Mouse (Mus musculus): ENCODE results near the gene Kcnq1. TPM values are rescaled to one million over a fixed set of nuclear protein-coding genes. Genes with fewer than 3 reads are reported as not detected.

Kcnq1 gene
- total RNA-seq, 2 experiments from 2014 or later = 0.61 to 1.2 TPM

DNA sequence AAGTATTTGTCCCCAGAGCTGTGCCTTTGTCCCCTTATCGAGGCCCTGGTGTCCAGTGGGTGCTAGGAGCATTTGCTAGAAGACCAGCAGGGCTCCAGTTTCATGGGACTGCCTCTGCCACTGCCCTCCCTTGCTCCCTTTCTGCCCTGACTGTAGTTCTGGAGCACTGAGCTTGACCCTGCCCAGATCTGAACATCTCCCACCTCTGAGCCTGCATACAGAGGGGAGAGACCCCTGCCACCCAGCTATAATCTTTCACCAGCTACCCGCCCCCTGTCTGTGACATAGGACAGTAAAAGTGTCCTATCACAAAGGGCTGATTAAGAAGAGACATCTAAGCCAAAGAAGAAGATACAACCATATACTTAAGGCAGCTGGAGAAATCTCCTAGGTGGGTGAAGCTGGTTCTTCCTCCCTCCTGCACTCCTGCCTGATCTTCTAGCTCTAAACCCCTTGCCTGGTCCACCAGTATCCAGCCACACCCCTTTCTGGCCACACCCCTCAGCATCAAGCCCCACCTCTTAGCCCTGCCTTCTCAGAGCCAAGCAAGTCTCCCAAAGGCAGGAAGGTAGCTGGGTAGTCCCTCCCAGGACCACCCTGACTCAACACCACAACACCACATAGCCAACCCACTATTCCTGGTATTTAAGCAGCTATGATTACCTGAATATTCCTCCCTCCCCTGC, 322.8 kb downstream of the Kcnq1 start:
- Histone ChIP-seq H3K27ac (no peak overlapping the region), H3K4me3 (no peak overlapping the region)
- intact Hi-C loops (cut with DNase I) = no loop called here
- TF ChIP-seq CTCF (IDR thresholded peaks at IDR 0.05) = no peak
- DNase-seq (ENCODE audit: extremely low spot score in 1 of 2, low spot score in 2 of 2) = no peak

DNA sequence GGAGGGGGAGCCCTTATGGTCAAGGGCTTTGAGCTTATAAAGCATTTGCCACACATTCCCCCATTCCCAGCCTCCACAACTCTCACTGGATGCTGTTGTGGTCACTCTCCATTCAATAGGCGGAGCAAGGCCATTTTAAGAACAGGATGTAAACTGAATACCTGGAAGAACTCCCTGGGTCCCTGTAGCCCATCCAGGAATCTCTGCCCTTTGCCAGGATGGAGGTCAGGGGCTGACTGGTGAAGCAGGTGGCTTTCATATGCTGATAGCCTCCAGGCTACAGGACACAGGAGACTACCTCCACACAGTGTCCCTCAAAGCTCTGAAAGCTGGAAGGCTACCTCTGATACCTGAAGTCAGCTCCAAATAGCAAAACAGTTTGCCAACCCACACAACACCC, 326.5 kb downstream of the Kcnq1 start:
- no peak for DNase-seq (ENCODE audit: extremely low spot score in 1 of 2, low spot score in 2 of 2)
- Histone ChIP-seq H3K27ac (no peak overlapping the region), H3K4me3 (no peak overlapping the region)
- TF ChIP-seq CTCF (IDR thresholded peaks at IDR 0.05) = no peak
- intact Hi-C loops (cut with DNase I) = no loop called here

DNA sequence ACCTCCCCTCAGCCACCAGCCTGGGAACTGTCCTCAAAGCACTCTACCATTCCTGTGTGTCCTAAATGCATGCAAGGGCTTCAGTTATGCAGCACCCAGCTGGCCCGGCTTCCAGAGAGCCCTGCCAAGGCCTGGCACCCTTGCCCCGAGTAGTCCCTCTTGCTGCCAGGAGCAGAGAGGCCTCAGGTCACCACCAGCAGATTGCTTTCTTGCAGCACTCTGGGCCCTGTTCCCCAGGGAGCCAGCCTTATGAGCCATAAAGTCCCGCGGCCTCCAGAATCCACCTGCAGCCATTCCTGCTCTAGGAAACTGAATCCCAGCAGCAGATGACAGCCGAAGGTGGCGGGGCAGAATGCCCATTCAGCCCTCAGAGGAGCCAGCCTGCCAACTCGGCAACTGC, 327.2 kb downstream of the Kcnq1 start:
- intact Hi-C loops (cut with DNase I) = no loop called here
- no peak overlapping the region for H3K4me3 ChIP-seq
- no peak overlapping the region for H3K27ac ChIP-seq
- DNase-seq (ENCODE audit: extremely low spot score in 1 of 2, low spot score in 2 of 2) = no peak
- no peak for TF ChIP-seq CTCF (IDR thresholded peaks at IDR 0.05)

DNA sequence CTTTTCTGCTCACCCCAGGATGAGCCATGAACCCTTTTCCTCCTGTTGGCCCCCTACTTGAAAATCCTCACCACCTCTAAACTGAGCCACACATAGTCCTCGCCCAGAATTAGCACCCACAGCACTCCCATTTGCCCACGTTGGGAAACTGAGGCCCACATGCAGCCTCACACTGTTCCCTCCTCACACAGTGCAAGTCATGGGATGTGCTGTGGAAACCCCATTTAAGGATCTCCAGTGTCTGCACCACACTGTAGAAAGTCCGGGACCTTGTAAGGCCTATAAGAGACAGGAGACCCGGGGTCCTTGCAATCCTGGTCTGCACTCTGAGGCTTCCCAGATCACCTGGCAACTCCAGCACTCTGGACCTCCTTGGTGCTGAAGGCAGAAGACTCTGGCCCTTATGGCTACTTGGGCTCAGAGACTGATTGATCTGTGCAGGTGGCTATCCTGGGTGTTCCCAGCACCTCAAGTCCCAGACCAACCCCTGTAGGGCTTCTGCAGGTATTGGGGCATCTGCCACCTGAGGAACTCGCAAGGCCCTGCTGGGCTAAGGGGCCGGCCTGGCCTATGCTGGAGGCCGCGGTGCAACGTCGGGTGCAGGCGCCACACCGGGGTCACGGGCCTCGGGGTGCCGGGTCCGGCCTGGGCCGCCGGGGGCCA, 331.2 kb downstream of the Kcnq1 start:
- no peak for DNase-seq (ENCODE audit: extremely low spot score in 1 of 2, low spot score in 2 of 2)
- intact Hi-C loops (cut with DNase I) = no loop called here
- Histone ChIP-seq H3K4me3 (peak overlapping the region; percentile 52), H3K27ac (no peak overlapping the region)
- TF ChIP-seq CTCF (IDR thresholded peaks at IDR 0.05) = no peak

DNA sequence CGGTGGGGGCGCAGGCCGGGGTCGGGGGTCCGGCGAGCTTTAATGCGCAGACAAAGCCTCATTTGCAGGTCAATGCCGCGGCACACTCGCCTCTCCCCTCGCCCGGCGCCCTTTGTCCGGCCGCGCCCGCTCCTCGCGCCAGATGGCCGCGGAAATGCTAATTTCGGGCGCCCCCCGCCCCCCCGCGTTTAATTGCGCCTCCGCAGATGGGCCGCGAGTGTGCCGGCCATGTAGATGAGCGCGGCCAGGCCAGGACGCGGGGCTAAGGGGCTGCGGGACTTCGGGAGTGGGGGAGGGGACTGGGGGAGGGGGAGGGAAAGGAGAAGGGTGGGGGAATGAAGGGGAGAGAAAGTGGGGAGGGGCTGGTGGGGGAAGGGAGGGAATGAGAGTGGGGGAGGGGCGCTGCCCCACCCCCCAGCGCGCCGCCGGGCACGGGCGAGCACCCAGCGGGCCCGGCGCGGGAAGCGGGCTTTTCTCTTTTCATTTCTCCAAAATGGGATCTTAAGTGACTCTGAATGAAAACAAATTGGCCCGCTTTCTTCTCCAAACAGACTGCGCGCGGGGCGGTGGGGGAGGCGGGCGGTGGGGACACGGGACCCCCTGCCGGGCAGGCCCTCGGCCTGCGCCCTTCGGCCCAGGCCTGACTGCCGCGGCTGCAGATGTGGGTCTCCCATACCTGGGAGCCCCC, 331.9 kb downstream of the Kcnq1 start:
- TF ChIP-seq CTCF (IDR thresholded peaks at IDR 0.05) = no peak
- DNase-seq (ENCODE audit: extremely low spot score in 1 of 2, low spot score in 2 of 2) = no peak
- intact Hi-C loops (cut with DNase I) = no loop called here
- H3K4me3 ChIP-seq = peak overlapping the region; percentile 52
- no peak overlapping the region for H3K27ac ChIP-seq

DNA sequence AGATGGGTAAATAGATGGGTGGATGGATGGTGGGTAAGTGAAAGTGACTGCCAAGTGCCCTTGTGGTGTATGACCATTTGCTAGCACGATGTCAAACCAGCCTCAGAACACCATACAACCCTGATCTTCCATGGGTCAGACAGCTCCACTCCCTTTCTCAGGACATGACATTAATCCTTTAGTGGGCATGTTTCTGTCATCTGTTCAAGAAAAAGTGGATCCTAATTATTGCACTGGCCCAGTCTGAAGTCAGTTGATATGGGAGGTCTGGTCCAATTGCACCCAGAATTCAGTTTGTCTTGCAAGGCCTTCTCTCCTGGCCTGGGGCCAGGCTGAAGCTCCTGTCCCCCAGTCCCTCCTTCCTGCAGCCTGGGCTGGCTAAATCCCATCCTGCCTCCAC, 332.8 kb downstream of the Kcnq1 start:
- DNase-seq (ENCODE audit: extremely low spot score in 1 of 2, low spot score in 2 of 2) = no peak
- intact Hi-C loops (cut with DNase I) = no loop called here
- H3K27ac ChIP-seq = no peak overlapping the region
- TF ChIP-seq CTCF (IDR thresholded peaks at IDR 0.05) = no peak
- H3K4me3 ChIP-seq = no peak overlapping the region

DNA sequence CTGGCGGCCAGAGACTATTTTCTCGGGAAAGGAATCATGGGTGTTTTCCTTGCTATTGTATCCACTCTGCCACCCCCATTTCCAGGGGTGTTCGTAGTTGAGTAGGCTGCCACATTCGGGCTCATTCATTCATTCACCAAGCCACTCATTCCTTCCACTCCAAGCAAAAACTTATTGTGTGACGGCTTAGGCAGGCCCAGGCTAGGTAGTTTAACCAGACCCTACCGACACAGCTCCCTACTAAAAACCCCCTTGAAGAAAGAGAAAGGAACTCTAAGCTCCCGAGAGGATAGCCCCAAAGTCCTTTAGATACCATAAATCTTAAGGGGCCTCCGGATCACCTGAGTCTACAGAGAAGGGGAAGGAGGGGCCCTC, 338.4 kb downstream of the Kcnq1 start:
- intact Hi-C loops (cut with DNase I) = no loop called here
- DNase-seq (ENCODE audit: extremely low spot score in 1 of 2, low spot score in 2 of 2) = no peak
- no peak for TF ChIP-seq CTCF (IDR thresholded peaks at IDR 0.05)
- no peak overlapping the region for H3K27ac ChIP-seq
- no peak overlapping the region for H3K4me3 ChIP-seq

DNA sequence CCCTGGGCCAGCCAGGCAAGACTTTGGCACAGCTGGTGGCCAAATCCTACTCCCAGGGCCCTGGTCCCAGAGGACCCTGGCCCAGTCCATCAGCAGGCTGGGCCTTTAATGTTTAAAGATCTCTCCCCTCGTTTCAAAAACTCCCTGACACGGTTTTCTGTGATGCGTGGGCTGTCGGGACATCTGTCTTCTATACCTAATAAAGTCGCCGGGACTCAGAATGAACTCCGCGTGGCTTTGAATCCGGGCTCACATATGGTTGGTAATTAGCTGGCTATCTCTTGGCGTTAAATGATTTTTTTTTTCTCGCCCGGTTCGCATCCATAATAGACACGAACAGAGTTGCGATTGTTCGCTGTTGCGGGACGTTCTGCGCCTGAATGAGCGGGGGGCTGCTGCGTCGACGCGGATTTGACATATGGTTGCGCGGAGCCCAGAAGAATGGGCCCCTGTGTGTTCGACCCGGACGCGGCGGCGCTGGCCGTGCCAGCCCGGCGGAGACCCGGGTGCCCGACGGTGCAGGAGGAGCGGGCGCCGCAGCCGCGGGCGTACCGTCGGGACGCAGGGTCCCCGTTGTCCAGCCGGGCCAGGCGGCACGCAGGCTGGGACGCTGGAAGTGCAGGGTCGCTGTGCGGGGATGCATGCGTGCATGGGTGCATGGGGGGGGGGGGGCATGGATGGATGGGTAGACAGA, 338.9 kb downstream of the Kcnq1 start:
- no peak for DNase-seq (ENCODE audit: extremely low spot score in 1 of 2, low spot score in 2 of 2)
- intact Hi-C loops (cut with DNase I) = loop anchor here (5.0 kb wide), 1 partner anchor 73 kb away; no protein-coding TSS in a partner anchor
- TF ChIP-seq CTCF (IDR thresholded peaks at IDR 0.05) = no peak
- Histone ChIP-seq H3K27ac (no peak overlapping the region), H3K4me3 (0 out of 2 replicates have a peak overlapping the region, but pooled peaks have one; percentile 11)

DNA sequence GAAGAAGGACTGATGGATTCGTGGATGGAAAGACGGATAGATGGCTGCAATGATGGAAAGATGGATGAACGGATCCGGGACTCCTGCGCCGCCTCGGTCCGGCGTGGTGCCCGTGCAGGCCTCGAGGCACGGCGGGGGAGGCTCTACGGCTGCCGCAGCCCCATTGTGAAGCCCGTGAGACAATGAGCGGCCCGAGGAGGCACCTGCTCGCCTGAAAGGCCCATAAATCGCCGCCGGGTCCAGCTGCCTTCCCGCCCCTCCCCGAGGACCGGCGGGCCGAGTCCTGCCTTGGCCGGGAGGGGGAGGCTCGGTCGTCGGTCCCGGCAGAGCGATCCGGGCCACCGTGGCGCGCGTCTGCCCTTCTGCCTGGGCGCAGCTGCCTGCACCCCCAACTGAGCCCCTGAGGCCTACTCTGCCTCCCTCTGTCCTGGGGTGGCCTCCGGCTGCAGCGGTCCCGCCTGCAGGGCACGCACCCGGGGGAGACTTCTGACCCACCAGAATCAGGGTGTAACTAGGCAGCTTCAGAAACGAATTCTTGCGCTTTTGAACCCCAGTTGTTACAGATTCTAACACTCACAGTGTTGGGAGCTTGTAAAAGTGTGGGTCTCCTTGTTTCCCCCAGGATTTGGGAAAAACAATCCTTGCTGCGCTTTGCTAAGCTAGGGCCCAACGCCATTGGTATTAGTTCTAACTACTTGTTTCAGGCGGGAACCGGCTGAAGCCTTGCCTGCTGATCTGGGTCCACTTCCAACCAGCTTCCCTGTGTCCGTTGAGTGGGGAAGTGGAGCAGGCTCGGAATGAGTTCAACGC, 339.7 kb downstream of the Kcnq1 start:
- peak overlapping the region; percentile 11 for H3K4me3 ChIP-seq
- intact Hi-C loops (cut with DNase I) = loop anchor here (5.0 kb wide), 1 partner anchor 74 kb away; no protein-coding TSS in a partner anchor
- TF ChIP-seq CTCF (IDR thresholded peaks at IDR 0.05) = no peak; the same call in 1 of the 2 replicates
- no peak overlapping the region for H3K27ac ChIP-seq
- no peak for DNase-seq (ENCODE audit: extremely low spot score in 1 of 2, low spot score in 2 of 2)

DNA sequence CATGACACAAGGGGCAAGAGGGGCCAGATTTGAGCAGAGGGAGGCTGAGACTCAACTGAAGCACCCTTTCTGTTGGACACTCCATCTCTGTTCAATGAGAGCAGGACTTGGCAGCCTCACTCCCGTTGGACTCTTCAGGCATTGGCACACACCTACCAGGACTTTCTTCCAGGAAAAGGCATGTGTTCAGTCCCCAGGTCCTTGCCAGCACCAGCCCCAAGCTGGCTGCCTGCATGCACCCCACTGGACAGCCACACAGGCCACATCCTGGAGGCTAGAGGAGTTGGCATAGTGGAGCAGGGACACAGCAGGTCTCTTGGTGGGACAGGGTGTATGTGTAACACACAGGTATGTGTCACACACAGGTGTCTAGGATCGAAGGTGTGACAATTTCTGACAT, 341.0 kb downstream of the Kcnq1 start:
- Histone ChIP-seq H3K4me3 (no peak overlapping the region), H3K27ac (no peak overlapping the region)
- intact Hi-C loops (cut with DNase I) = loop anchor here (5.0 kb wide), 1 partner anchor 75 kb away; no protein-coding TSS in a partner anchor
- TF ChIP-seq CTCF (IDR thresholded peaks at IDR 0.05) = no peak
- DNase-seq (ENCODE audit: extremely low spot score in 1 of 2, low spot score in 2 of 2) = no peak

DNA sequence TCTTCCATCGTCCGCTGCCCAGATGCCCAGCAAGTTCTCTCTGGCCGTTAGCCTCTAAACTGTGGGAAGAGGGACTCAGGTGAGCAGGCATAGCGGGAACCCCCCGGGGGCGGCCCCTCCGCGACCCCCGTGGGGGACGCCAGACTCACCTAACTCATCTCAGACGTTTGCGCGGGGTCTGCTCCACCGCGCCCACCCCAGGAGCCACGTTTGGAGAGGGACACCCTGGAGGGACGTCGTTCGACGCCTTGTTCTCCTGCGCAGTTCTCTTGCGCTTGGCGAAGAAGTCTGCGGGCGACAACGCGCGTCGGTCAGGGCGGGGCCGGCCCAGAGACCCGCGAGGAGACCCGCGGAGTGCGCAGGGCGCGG, 352.8 kb downstream of the Kcnq1 start:
- no peak for DNase-seq (ENCODE audit: extremely low spot score in 1 of 2, low spot score in 2 of 2)
- TF ChIP-seq CTCF (IDR thresholded peaks at IDR 0.05) = no peak
- no peak overlapping the region for H3K27ac ChIP-seq
- intact Hi-C loops (cut with DNase I) = no loop called here
- H3K4me3 ChIP-seq = peak overlapping the region; percentile 39

All from left cerebral cortex, adult 2 months (tissue).